In the genomic region with DNA sequence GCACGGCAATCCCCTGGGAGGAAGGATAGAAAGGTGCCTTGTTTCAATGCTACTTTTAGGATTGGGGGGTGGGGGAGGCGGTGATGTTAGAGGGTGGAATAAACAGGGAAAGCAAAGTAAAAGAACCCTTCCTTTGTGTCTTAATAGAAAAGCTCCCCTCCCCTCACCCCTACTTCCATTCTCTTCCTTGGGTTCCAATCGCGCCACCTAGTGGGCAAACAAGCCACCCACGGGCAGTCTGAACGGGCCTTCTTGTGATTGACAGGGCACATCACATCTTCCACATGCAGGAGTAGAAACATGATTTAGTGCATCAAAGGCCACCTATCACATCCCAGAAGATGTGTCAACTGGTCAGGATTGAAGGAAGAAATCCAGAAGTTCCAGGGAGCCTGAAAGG, we compare ENCODE assay signal across 9 mouse cellular contexts. TPM values are rescaled to one million over a fixed set of nuclear protein-coding genes. Genes with fewer than 3 reads are reported as not detected.
DNase-seq lines count a peak whose midpoint lies in the region; ATAC-seq lines count a peak whose summit lies in the region.
"Had no signal": no experiment of that assay in that cellular context is flagged by ENCODE, and none has a peak within 500 bp of the region (broad histone marks: within the 10 kb centered on the region; RNA-seq: fewer than 3 reads in every experiment).

No protein-coding gene starts in this region.

- H3K36me3 ChIP-seq in kidney, embryonic 14.5 days (ENCODE audit: control insufficient read depth, insufficient read depth, low read length), result no peaks in the 10 kb centered on the region
- H3K36me3 ChIP-seq in splenic B cell, adult 2 months (ENCODE audit: control insufficient read depth, insufficient read depth, low read length, poor library complexity, severe bottlenecking), result no peaks in the 10 kb centered on the region

- no peaks in the 10 kb centered on the region for H3K4me1 ChIP-seq in kidney, embryonic 14.5 days (ENCODE audit: control insufficient read depth, insufficient read depth, low read length)

- H3K9ac ChIP-seq in kidney, embryonic 14.5 days (ENCODE audit: low read depth, low read length), result no peak overlapping the region

- no peak for ATAC-seq in kidney, embryonic 14.5 days (ENCODE audit: low FRiP score, low TSS enrichment)
- ATAC-seq in megakaryocyte, adult 5-6 weeks (ENCODE audit: poor library complexity, severe bottlenecking), result peak; percentile 29; the same call in 1 of the 2 replicates
- no peak for ATAC-seq in monocyte, adult 5-6 weeks (replicated peaks; ENCODE audit: insufficient number of reproducible peaks, low FRiP score, low TSS enrichment, poor library complexity, severe bottlenecking)

- no peaks in the 10 kb centered on the region for H3K27me3 ChIP-seq in kidney, embryonic 14.5 days (ENCODE audit: control insufficient read depth, insufficient read depth, low read length)
- no peaks in the 10 kb centered on the region for H3K27me3 ChIP-seq in splenic B cell, adult 2 months (ENCODE audit: control insufficient read depth, insufficient read depth, low read length, poor library complexity, severe bottlenecking)

- no peaks in the 10 kb centered on the region for H3K9me3 ChIP-seq in kidney, embryonic 14.5 days (ENCODE audit: control insufficient read depth, low read length)

- WGBS in kidney, embryonic 14.5 days, result 28% methylated on average over 6 of the region's 6 CpGs

- H3K27ac ChIP-seq in kidney, embryonic 14.5 days (ENCODE audit: low read depth, low read length), result no peak overlapping the region

- no peak overlapping the region for H3K4me3 ChIP-seq in kidney, embryonic 14.5 days (ENCODE audit: low read length)
- H3K4me3 ChIP-seq: myocyte had no signal

- no peak overlapping the region for H3K4me2 ChIP-seq in kidney, embryonic 14.5 days (replicated peaks; ENCODE audit: low read depth, low read length)

- peak; percentile 29 for DNase-seq in kidney, adult 18-20 months
- DNase-seq in T-cell, adult 2 months (ENCODE audit: low spot score), result peak; percentile 7
- DNase-seq in embryo, embryonic 10 days (ENCODE audit: low spot score), result peak; percentile 73
- peak; percentile 35 to 57 for DNase-seq in layer of hippocampus, adult 8-10 months (ENCODE audit: low spot score in 2 of 2)
- peak; percentile 83 for DNase-seq in splenic B cell, adult 2 months (ENCODE audit: low read depth, low spot score)

RNA-seq across cellular contexts. Expression of gene Gorasp2, which starts 41.2 kb away (rescaled TPM):
- polyA plus RNA-seq in kidney, embryonic 14.5 days (2014; fragmentation: Nextera tagmentation; extraction: Ambion mirVana), result 131 and 185 TPM in 2 replicates
- total RNA-seq in layer of hippocampus, adult 8-10 months (2022), result 100 to 1,000 TPM in 3 of 4 experiments, 10 to 100 TPM in 1; 97.9 to 104 (median 103) TPM
- 130 and 146 TPM in 2 replicates for total RNA-seq in megakaryocyte, adult 5-6 weeks (2015)
- total RNA-seq in megakaryocyte, adult 5-6 weeks (2017), result 46.2 and 51.1 TPM in 2 replicates
- total RNA-seq in monocyte, adult 5-6 weeks (2017), result 36.6 to 41.3 TPM (median 39.7 TPM) in 3 replicates

RNA-seq across cellular contexts. Expression of gene Gm26558, which starts 41.7 kb away (rescaled TPM):
- 5.0 and 6.1 TPM in 2 replicates for polyA plus RNA-seq in kidney, embryonic 14.5 days (2014; fragmentation: Nextera tagmentation; extraction: Ambion mirVana)
- 1 to 10 TPM in 1 of 4 experiments, not detected in 3; 1.0 TPM for total RNA-seq in layer of hippocampus, adult 8-10 months (2022)
- total RNA-seq in megakaryocyte, adult 5-6 weeks (2015), result not detected in 2 replicates
- total RNA-seq in megakaryocyte, adult 5-6 weeks (2017), result not detected in 2 replicates
- not detected in 3 replicates for total RNA-seq in monocyte, adult 5-6 weeks (2017)

Comparison
In these comparisons a context has a peak if more than half of its experiments do, and no peak if none do; other contexts are left out.
1. DNase-seq: peak in every context shown above with its lines; median percentile 83 in splenic B cell, adult 2 months; 73 in embryo, embryonic 10 days; 46 in layer of hippocampus, adult 8-10 months; 29 in kidney, adult 18-20 months; 7 in T-cell, adult 2 months.